Mouse (Mus musculus) cerebellum, postnatal 4 days (tissue): ENCODE results near the gene Trpm8.

Source experiments
- DNase-seq, 2 experiments: peaks; one replicate each; pipeline ENCODE4 v3.0.0; 2022; ENCODE audit warnings: low spot score in 2 of 2, mixed read lengths in 1 of 2

Trpm8 gene

DNA sequence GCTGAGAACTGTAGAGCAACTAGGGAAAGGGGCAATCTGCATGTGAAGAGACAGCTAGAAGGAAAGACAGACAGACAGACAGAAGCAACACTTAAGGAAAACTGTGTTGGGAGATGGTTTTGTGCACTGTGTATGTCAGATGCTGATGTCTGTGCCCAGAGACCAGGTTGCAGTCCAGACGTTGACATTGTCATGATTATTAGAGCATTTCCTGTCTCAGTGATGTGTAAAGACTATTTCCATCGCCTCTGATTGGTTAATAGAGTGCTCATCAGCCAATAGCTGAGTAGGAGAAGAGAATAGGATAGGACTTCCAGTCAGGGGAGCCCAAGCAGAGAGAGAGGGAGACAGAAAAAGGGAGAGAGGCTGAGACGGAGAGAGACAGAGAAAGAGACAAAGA is 155.1 kb downstream of the Trpm8 start:
- no peak for DNase-seq

DNA sequence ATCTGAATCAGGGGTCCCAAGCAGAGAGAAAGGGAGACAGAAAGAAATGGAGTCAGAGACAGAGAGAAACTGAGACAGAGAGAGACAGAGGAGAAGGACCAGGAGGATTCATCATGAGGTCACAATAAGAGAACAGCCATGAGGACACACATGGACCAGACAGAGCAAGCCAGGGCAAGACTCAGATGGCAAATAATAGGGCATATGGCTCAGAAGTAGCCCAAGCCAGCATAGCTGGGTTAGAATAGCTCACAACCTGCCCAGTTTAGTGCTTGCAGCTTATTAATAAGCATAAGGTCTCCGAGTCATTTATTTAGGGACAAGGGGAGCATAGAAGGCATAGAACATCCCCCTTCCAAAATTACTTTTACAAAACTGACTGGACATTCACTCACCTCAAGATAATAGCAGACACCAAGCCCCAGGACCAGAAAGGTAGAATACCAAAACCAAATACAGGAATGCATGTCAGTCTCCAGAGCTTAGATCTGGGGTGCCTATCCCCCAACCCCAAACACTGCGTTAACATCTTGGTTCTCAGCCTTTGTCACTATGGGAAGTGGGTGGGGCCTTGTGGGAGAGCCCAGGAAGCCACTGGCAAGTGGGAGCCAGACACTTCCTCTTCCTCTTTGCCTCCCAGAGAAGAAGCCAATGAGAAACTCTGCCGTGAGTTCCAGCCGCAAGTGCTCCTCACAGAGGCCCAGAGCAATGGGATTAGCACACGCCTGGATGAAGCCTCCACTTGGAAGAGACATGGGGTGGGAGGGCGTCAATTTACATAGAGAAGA is 155.8 kb downstream of the Trpm8 start:
- no peak for DNase-seq

DNA sequence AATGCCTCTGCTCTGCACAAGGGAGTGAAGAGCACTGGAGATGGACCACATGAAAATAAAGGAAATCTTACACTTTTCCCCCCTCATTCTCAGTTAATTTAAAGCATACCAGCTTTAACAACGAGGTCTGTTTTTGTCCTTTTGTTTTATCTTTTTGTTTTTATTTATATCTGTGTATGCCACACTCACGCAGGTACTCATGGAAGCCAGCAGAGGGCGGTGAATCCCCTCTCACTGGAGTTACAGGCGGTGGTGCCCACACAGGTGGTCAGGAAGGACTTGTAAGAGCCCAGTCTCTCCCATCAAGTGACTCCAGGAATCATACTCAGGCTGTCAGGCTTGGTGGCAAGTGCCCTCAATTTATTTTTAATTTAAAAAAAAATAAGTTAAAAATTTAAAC is 156.6 kb downstream of the Trpm8 start:
- DNase-seq, result no peak

DNA sequence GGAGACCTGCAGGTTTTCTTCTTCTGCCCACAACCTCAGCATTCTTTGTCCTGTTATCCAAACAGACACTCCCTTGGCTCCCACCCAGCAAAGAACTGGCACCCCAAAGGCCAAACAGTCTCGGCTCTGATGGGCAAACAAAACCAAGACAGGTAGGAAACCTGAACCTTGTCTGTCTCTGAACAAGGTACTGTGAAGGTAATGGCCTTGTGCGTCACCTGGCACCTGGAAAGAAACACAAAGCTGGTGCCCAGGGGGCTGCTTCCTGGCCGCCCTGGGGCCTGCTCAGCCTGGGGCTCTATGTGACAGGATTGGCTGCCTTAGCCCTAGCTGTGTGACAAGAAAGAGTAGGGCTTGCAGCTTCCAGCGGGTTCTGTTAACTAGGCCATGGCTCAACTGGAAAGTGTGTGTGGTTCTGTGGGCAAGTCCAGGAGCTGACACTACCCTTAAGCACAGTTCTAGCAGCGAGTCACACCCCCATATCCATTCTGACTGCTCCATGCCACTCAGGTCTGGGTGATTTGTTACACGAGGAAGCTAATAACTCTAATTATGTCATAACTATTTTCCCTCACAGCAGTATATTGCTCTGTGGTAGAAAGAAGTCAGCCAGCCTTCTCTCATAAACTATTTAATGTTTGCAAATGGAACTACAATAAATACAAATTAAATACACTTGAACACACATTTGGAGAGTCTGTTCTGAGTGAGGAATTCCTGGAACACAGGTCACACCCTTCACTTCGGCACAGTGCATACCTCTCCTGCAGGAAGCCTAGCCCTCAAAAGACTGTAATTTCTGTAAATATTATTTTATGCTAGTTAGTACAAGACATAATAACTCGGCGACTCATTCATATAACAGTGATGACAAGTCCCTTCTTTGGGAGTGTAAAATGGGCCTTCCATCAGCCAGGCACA is 160.0 kb downstream of the Trpm8 start:
- DNase-seq, result no peak
